Mouse (Mus musculus): ENCODE results near the gene Ing2.

DNA sequence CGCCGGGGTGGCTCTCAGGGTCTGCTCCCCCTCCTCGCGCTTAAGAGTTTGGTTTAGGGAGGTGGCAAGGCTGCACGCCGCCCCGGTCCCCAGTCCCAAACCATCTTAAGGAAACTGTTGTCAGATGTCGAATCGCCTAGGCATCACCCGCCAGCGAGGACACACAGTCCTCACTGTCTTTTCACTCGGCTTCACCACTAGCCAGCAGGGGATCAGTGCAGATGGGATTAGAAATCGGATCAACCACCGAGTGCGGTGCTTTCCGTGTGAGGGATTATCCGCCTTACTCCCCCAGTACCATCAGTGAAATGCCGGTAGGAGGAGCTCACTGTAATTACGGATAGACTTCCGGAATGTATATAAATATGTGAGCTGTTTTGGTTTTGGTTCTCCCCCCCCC lies 430 bp upstream of the Ing2 start:
- TF ChIP-seq EP300 (IDR thresholded peaks at IDR 0.05; ENCODE audit: low read depth) (no peak), CTCF (IDR thresholded peaks at IDR 0.05; ENCODE audit: low read depth) (peak; percentile 14; the same call in 1 of the 2 replicates)

Data from heart, postnatal 0 days (tissue).